Mouse (Mus musculus): Measurements from ENCODE around the gene Pip4k2c.

GRCm38 (mm10) chr10:127164631-127165353 is 46.6 kb downstream of the Pip4k2c start, which contains the start of gene B4galnt1:
- TF ChIP-seq EP300 (IDR thresholded peaks at IDR 0.05) (peak; percentile 19; the same call in 1 of the 2 replicates), CTCF (IDR thresholded peaks at IDR 0.05) (peak; percentile 89)
